Mouse (Mus musculus): ENCODE measurements around the gene Cd180. TPM values are rescaled to one million over a fixed set of nuclear protein-coding genes. Genes with fewer than 3 reads are reported as not detected.
"Not testable (repeated sequence)": the region's sequence is repeated elsewhere in the genome, so short reads cannot be mapped to it uniquely, and the experiment has no call there.

Cd180 gene
- polyA plus RNA-seq, 1 experiment from 2014 or later = 0.63 TPM

- 48% methylated on average over 14 of the region's 14 CpGs for WGBS
- Histone ChIP-seq H3K4me3 (ENCODE audit: low read length) (no peak overlapping the region), H3K9ac (ENCODE audit: low read depth, low read length) (no peak overlapping the region), H3K36me3 (ENCODE audit: control insufficient read depth, insufficient read depth, low read length) (no peaks in the 10 kb centered on the region), H3K9me3 (ENCODE audit: control insufficient read depth, low read length) (no peaks in the 10 kb centered on the region), H3K27me3 (replicated peaks; ENCODE audit: control insufficient read depth, insufficient read depth, low read length) (no peaks in the 10 kb centered on the region), H3K4me1 (ENCODE audit: control insufficient read depth, insufficient read depth, low read depth, low read length) (no peaks in the 10 kb centered on the region), H3K27ac (ENCODE audit: low read depth, low read length) (no peak overlapping the region), H3K4me2 (ENCODE audit: low read length) (no peak overlapping the region)
- ATAC-seq = no peak
Observed at GRCm38 (mm10) chr13:102669522-102670256, 23.7 kb upstream of the Cd180 start.

GRCm38 (mm10) chr13:102670503-102670902 lies 22.9 kb upstream of the Cd180 start:
- no peaks in the 10 kb centered on the region for H3K4me1 ChIP-seq (ENCODE audit: control insufficient read depth, insufficient read depth, low read depth, low read length)
- H3K4me2 ChIP-seq (ENCODE audit: low read length) = no peak overlapping the region
- H3K36me3 ChIP-seq (ENCODE audit: control insufficient read depth, insufficient read depth, low read length) = no peaks in the 10 kb centered on the region
- ATAC-seq = no peak
- no peak overlapping the region for H3K27ac ChIP-seq (ENCODE audit: low read depth, low read length)
- WGBS = 72% methylated on average over 7 of the region's 7 CpGs
- H3K9ac ChIP-seq (ENCODE audit: low read depth, low read length) = no peak overlapping the region
- H3K4me3 ChIP-seq (ENCODE audit: low read length) = no peak overlapping the region
- no peaks in the 10 kb centered on the region for H3K9me3 ChIP-seq (ENCODE audit: control insufficient read depth, low read length)
- no peaks in the 10 kb centered on the region for H3K27me3 ChIP-seq (replicated peaks; ENCODE audit: control insufficient read depth, insufficient read depth, low read length)

DNA sequence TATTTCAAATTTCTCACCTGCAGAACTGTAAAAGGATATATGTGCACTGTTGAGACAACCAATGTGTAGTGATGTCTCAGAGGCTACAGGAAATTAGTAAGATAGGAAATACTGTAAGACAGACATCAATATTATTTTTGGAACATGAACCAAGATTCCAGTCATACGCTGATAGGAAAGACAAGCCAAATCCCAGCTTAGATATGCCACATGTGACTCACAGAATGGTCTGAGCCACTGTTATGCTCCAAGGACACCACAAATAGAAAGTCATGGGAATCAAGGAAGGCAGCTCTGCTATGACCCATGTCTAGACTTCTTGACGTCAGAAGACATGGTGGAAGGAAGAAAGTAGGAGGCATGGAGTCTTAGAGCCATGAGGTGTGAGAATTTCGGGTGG lies 19.3 kb upstream of the Cd180 start:
- H3K4me2 ChIP-seq (ENCODE audit: low read length) = no peak overlapping the region
- no peak overlapping the region for H3K4me3 ChIP-seq (ENCODE audit: low read length)
- H3K9ac ChIP-seq (ENCODE audit: low read depth, low read length) = no peak overlapping the region
- no peaks in the 10 kb centered on the region for H3K9me3 ChIP-seq (ENCODE audit: control insufficient read depth, low read length)
- 90% methylated on average over 3 of the region's 3 CpGs for WGBS
- ATAC-seq = no peak
- no peaks in the 10 kb centered on the region for H3K27me3 ChIP-seq (replicated peaks; ENCODE audit: control insufficient read depth, insufficient read depth, low read length)
- H3K36me3 ChIP-seq (ENCODE audit: control insufficient read depth, insufficient read depth, low read length) = no peaks in the 10 kb centered on the region
- no peak overlapping the region for H3K27ac ChIP-seq (ENCODE audit: low read depth, low read length)
- no peaks in the 10 kb centered on the region for H3K4me1 ChIP-seq (ENCODE audit: control insufficient read depth, insufficient read depth, low read depth, low read length)

DNA sequence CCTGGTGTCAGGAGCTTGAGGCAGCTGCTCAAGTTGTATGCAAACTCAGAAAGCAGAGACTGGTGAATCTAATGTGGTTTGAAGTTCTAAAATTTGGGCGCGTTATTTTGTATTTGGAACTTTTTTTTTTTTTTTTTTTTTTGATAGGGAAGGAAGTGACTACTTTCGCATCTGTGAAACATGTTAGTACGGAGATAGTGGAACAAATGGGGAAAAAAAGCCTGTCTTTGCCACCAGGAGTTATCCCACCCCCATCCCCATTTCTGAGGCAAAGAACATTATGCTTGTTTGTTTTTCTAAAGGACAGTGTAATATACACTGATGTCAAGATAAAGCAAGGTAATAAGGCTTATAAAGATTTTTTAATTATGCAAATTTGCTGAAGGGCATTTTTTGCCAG lies 15.8 kb upstream of the Cd180 start:
- not testable (repeated sequence) for H3K36me3 ChIP-seq (ENCODE audit: control insufficient read depth, insufficient read depth, low read length); H3K27ac ChIP-seq (ENCODE audit: low read depth, low read length); H3K27me3 ChIP-seq (replicated peaks; ENCODE audit: control insufficient read depth, insufficient read depth, low read length); H3K4me1 ChIP-seq (ENCODE audit: control insufficient read depth, insufficient read depth, low read depth, low read length); ATAC-seq; H3K4me2 ChIP-seq (ENCODE audit: low read length); H3K9ac ChIP-seq (ENCODE audit: low read depth, low read length); H3K4me3 ChIP-seq (ENCODE audit: low read length); H3K9me3 ChIP-seq (ENCODE audit: control insufficient read depth, low read length)
- WGBS = 92% methylated on average over 4 of the region's 4 CpGs

DNA sequence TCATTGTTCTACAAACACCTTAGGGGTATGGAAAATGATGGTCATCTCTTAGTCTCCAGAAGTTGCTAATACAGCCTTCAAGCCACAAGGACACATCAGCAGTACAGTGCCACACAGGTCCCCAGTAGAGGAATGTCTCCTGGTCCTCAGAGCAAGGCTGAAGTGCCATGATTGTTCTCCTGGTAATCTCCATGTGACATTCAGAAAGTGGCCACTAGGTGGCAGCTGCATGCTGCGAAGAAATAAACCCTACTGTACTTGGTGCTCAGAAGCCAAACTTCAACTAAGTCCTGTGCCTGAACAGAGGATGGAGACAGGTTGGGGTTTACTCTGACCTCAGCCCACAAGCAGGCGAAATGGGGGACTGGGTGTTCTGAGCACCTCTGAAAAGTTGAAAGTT lies 14.9 kb upstream of the Cd180 start:
- Histone ChIP-seq H3K27me3 (replicated peaks; ENCODE audit: control insufficient read depth, insufficient read depth, low read length) (no peaks in the 10 kb centered on the region), H3K4me2 (ENCODE audit: low read length) (no peak overlapping the region), H3K27ac (ENCODE audit: low read depth, low read length) (no peak overlapping the region), H3K4me3 (ENCODE audit: low read length) (no peak overlapping the region), H3K9ac (ENCODE audit: low read depth, low read length) (no peak overlapping the region), H3K36me3 (ENCODE audit: control insufficient read depth, insufficient read depth, low read length) (no peaks in the 10 kb centered on the region), H3K4me1 (ENCODE audit: control insufficient read depth, insufficient read depth, low read depth, low read length) (no peaks in the 10 kb centered on the region), H3K9me3 (ENCODE audit: control insufficient read depth, low read length) (no peaks in the 10 kb centered on the region)
- 13% methylated on average over 2 of the region's 2 CpGs for WGBS
- ATAC-seq = peak; percentile 80

GRCm38 (mm10) chr13:102684890-102685289 lies 8.5 kb upstream of the Cd180 start:
- Histone ChIP-seq H3K4me1 (ENCODE audit: control insufficient read depth, insufficient read depth, low read depth, low read length) (no peaks in the 10 kb centered on the region), H3K36me3 (ENCODE audit: control insufficient read depth, insufficient read depth, low read length) (no peaks in the 10 kb centered on the region), H3K9ac (ENCODE audit: low read depth, low read length) (no peak overlapping the region), H3K4me2 (ENCODE audit: low read length) (no peak overlapping the region), H3K4me3 (ENCODE audit: low read length) (no peak overlapping the region), H3K27ac (ENCODE audit: low read depth, low read length) (no peak overlapping the region), H3K27me3 (replicated peaks; ENCODE audit: control insufficient read depth, insufficient read depth, low read length) (no peaks in the 10 kb centered on the region), H3K9me3 (ENCODE audit: control insufficient read depth, low read length) (no peaks in the 10 kb centered on the region)
- 78% methylated on average over 4 of the region's 4 CpGs for WGBS
- ATAC-seq = no peak

DNA sequence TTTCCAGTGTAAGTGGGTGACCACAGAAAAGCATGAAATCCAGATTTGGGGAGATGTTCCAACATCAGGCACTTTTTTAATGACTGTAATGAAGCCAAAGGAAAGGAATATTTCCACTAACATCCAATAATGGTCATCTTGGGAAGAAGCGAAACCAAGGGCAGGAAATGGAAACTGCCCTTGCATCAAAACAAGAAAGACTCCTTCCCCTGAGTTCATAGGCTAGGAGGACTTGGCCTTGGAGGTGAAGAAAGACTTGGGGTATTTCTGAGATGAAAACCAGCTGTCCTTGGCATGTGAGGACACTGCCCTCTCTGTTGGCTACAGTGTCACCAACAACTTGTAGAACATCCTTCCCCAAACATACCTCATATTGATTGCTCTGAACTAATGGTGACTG lies 5.2 kb upstream of the Cd180 start:
- no peaks in the 10 kb centered on the region for H3K27me3 ChIP-seq (replicated peaks; ENCODE audit: control insufficient read depth, insufficient read depth, low read length)
- no peak overlapping the region for H3K27ac ChIP-seq (ENCODE audit: low read depth, low read length)
- no peaks in the 10 kb centered on the region for H3K9me3 ChIP-seq (ENCODE audit: control insufficient read depth, low read length)
- no peak for ATAC-seq
- H3K4me1 ChIP-seq (ENCODE audit: control insufficient read depth, insufficient read depth, low read depth, low read length) = no peaks in the 10 kb centered on the region
- no peak overlapping the region for H3K9ac ChIP-seq (ENCODE audit: low read depth, low read length)
- no peaks in the 10 kb centered on the region for H3K36me3 ChIP-seq (ENCODE audit: control insufficient read depth, insufficient read depth, low read length)
- H3K4me3 ChIP-seq (ENCODE audit: low read length) = no peak overlapping the region
- 100% methylated on average over 1 of the region's 1 CpGs for WGBS
- no peak overlapping the region for H3K4me2 ChIP-seq (ENCODE audit: low read length)

GRCm38 (mm10) chr13:102689201-102690090 lies 3.9 kb upstream of the Cd180 start:
- no peaks in the 10 kb centered on the region for H3K36me3 ChIP-seq (ENCODE audit: control insufficient read depth, insufficient read depth, low read length)
- H3K9ac ChIP-seq (ENCODE audit: low read depth, low read length) = no peak overlapping the region
- H3K27ac ChIP-seq (ENCODE audit: low read depth, low read length) = no peak overlapping the region
- ATAC-seq = no peak
- no peaks in the 10 kb centered on the region for H3K4me1 ChIP-seq (ENCODE audit: control insufficient read depth, insufficient read depth, low read depth, low read length)
- no peaks in the 10 kb centered on the region for H3K9me3 ChIP-seq (ENCODE audit: control insufficient read depth, low read length)
- H3K4me3 ChIP-seq (ENCODE audit: low read length) = no peak overlapping the region
- no peaks in the 10 kb centered on the region for H3K27me3 ChIP-seq (replicated peaks; ENCODE audit: control insufficient read depth, insufficient read depth, low read length)
- H3K4me2 ChIP-seq (ENCODE audit: low read length) = no peak overlapping the region
- 84% methylated on average over 6 of the region's 6 CpGs for WGBS

DNA sequence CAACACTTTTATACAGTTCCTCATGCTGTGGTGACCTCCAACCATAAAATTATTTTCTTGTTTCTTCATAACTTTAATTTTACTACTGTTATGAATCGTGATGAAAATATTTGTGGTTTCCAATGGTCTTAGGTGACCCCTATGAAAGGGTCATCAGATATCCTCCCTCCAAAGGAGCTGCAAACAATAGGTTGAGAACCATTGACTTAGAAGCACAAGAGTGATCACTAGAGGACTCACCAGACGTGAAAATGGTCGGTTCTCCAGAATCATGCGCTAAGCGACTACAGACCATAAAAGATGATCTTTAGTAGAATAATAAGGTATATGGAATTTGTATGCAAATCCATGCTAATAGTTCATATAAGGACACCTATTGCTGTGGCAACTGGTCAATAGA lies 3.2 kb upstream of the Cd180 start:
- H3K4me3 ChIP-seq (ENCODE audit: low read length) = no peak overlapping the region
- H3K9me3 ChIP-seq (ENCODE audit: control insufficient read depth, low read length) = no peaks in the 10 kb centered on the region
- 92% methylated on average over 5 of the region's 5 CpGs for WGBS

More for the DNA sequence above, 3.2 kb upstream of the Cd180 start:
- Histone ChIP-seq H3K36me3 (ENCODE audit: control insufficient read depth, insufficient read depth, low read length) (no peaks in the 10 kb centered on the region), H3K4me1 (ENCODE audit: control insufficient read depth, insufficient read depth, low read depth, low read length) (no peaks in the 10 kb centered on the region), H3K27ac (ENCODE audit: low read depth, low read length) (no peak overlapping the region), H3K9ac (ENCODE audit: low read depth, low read length) (no peak overlapping the region), H3K27me3 (replicated peaks; ENCODE audit: control insufficient read depth, insufficient read depth, low read length) (no peaks in the 10 kb centered on the region), H3K4me2 (ENCODE audit: low read length) (no peak overlapping the region)
- no peak for ATAC-seq
